Comparison of ENCODE assay signal across 7 mouse cellular contexts in genomic region chr12:3359302-3359701, GRCm38 (mm10). TPM values are rescaled to one million over a fixed set of nuclear protein-coding genes. Genes with fewer than 3 reads are reported as not detected.
DNase-seq lines count a peak whose midpoint lies in the region; ATAC-seq lines count a peak whose summit lies in the region.

No protein-coding gene starts in this region.

- no peaks in the 10 kb centered on the region for H3K27me3 ChIP-seq in hindbrain, embryonic 16.5 days (replicated peaks; ENCODE audit: control insufficient read depth, insufficient read depth, low read length)

- ATAC-seq in hindbrain, embryonic 16.5 days, result peak; percentile 28; the same call in 1 of the 2 replicates
- ATAC-seq in megakaryocyte, adult 5-6 weeks (ENCODE audit: poor library complexity, severe bottlenecking), result peak; percentile 57

- no peaks in the 10 kb centered on the region for H3K9me3 ChIP-seq in hindbrain, embryonic 16.5 days (ENCODE audit: control insufficient read depth, low read length)

- no peaks in the 10 kb centered on the region for H3K36me3 ChIP-seq in hindbrain, embryonic 16.5 days (ENCODE audit: control insufficient read depth, insufficient read depth, low read length)

- no peak overlapping the region for H3K9ac ChIP-seq in hindbrain, embryonic 16.5 days (ENCODE audit: low read depth, low read length)

- DNase-seq in NIH3T3 (ENCODE audit: low read depth), result peak; percentile 93
- peak; percentile 50 for DNase-seq in cerebellum, adult 11-12 months
- peak; percentile 61 for DNase-seq in forelimb bud, embryonic 11.5 days (ENCODE audit: low read depth, low spot score)
- DNase-seq in layer of hippocampus, postnatal 36 days, result peak; percentile 74 to 78
- peak; percentile 60 for DNase-seq in right cerebral cortex, postnatal 25 days

- H3K4me3 ChIP-seq in hindbrain, embryonic 16.5 days (ENCODE audit: low read length), result no peak overlapping the region

- WGBS in hindbrain, embryonic 16.5 days, result 25% methylated on average over 3 of the region's 3 CpGs

- no peak overlapping the region for H3K27ac ChIP-seq in hindbrain, embryonic 16.5 days (ENCODE audit: low read depth, low read length)

- H3K4me2 ChIP-seq in hindbrain, embryonic 16.5 days (ENCODE audit: low read length), result no peak overlapping the region

- no peaks in the 10 kb centered on the region for H3K4me1 ChIP-seq in hindbrain, embryonic 16.5 days (ENCODE audit: control insufficient read depth, insufficient read depth, low read depth, low read length)

RNA-seq across cellular contexts. Expression of gene Kif3c, which starts 5.6 kb away (rescaled TPM):
- polyA plus RNA-seq in hindbrain, embryonic 16.5 days (2015; fragmentation: Nextera tagmentation; extraction: Ambion mirVana), result 75.9 and 91.8 TPM in 2 replicates
- total RNA-seq in layer of hippocampus, postnatal 36 days (2021), result 100 to 1,000 TPM; 163 to 168 TPM
- total RNA-seq in megakaryocyte, adult 5-6 weeks (2015), result 1.8 and 2.5 TPM in 2 replicates
- total RNA-seq in megakaryocyte, adult 5-6 weeks (2017), result 1.8 and 1.9 TPM in 2 replicates

RNA-seq across cellular contexts. Expression of gene Rab10, which starts 49.5 kb away (rescaled TPM):
- polyA plus RNA-seq in hindbrain, embryonic 16.5 days (2015; fragmentation: Nextera tagmentation; extraction: Ambion mirVana), result 139 and 145 TPM in 2 replicates
- 100 to 1,000 TPM; 161 to 164 TPM for total RNA-seq in layer of hippocampus, postnatal 36 days (2021)
- 68.7 and 74.6 TPM in 2 replicates for total RNA-seq in megakaryocyte, adult 5-6 weeks (2015)
- total RNA-seq in megakaryocyte, adult 5-6 weeks (2017), result 94.9 and 96.9 TPM in 2 replicates

Comparison
In these comparisons a context has a peak if more than half of its experiments do, and no peak if none do; other contexts are left out.
1. RNA of gene Kif3c, which starts 5.6 kb away (total RNA-seq): 163 to 168 TPM in layer of hippocampus, postnatal 36 days; 1.8 to 2.5 TPM in megakaryocyte, adult 5-6 weeks; every median in the first group is over 10 times any median in the second.
2. Peak in every context shown above with its lines, with median percentiles within 50 percentile points of each other: DNase-seq.